Mouse (Mus musculus) lung, adult 2 months (tissue): Measurements from ENCODE around the gene Olfr56. TPM values are rescaled to one million over a fixed set of nuclear protein-coding genes. Genes with fewer than 3 reads are reported as not detected.

Source experiments
- DNase-seq: peaks from one replicate; pipeline ENCODE4 v3.0.0; 2022
- H3K4me1 ChIP-seq: fragments of 200-500 bp; 2 replicates; pipeline ENCODE4 v1.6.1; 2011; ENCODE audit warnings: low read length; ENCODE audit not compliant: control insufficient read depth, insufficient read depth
- H3K4me3 ChIP-seq: fragments of 200-500 bp; replicated peaks from 2 replicates; pipeline ENCODE3; 2011; ENCODE audit warnings: low read depth, mild to moderate bottlenecking, control low read depth, low read length; ENCODE audit errors: extremely low read depth
- CTCF ChIP-seq: fragments of 200-500 bp; IDR thresholded peaks from 2 replicates; pipeline ENCODE4 v1.5.1; 2011; ENCODE audit warnings: mild to moderate bottlenecking, low read length, control low read depth; ENCODE audit not compliant: insufficient read depth
- POLR2A ChIP-seq: fragments of 200-500 bp; IDR thresholded peaks from 2 replicates; pipeline ENCODE4 v1.6.1; 2011; ENCODE audit warnings: low read depth, mild to moderate bottlenecking, control low read depth, low read length, borderline replicate concordance; ENCODE audit errors: extremely low read depth
- WGBS: fragments of 180-500 bp; shearing (Covaris S2); methylation state at CpG from one replicate; pipeline ENCODE4 v1.1.7; 2018; 5-methylcytosine and 5-hydroxymethylcytosine counted together
- polyA plus RNA-seq: library from polyadenylated mRNA; depleted of rRNA; stranded (reverse); fragments of >200 nt; gene quantifications from 2 replicates; pipeline ENCODE4 v1.2.3, GENCODE M21; 2012

Olfr56 gene
- polyA plus RNA-seq, 1 experiment: 0.66 TPM

- no peak for DNase-seq
- H3K4me3 ChIP-seq: no peak overlapping the region
- TF ChIP-seq CTCF: no peak
- no peak for TF ChIP-seq POLR2A
- 79% methylated on average over 1 of the region's 1 CpGs for WGBS
- peaks cover 7% of the 10 kb centered on the region for H3K4me1 ChIP-seq
Measured at GRCm38 (mm10) chr11:49077012-49077411, 98.3 kb downstream of the Olfr56 start.

- Histone ChIP-seq H3K4me1 (peaks cover 12% of the 10 kb centered on the region), H3K4me3 (no peak overlapping the region)
- no peak for TF ChIP-seq POLR2A
- no peak for TF ChIP-seq CTCF
- no peak for DNase-seq
- 82% methylated on average over 3 of the region's 3 CpGs for whole genome bisulfite sequencing
Measured at GRCm38 (mm10) chr11:49078719-49079118, 100.0 kb downstream of the Olfr56 start.

- no peak overlapping the region for H3K4me3 ChIP-seq
- TF ChIP-seq POLR2A (no peak), CTCF (no peak)
- peaks cover 20% of the 10 kb centered on the region for H3K4me1 ChIP-seq
- WGBS: 91% methylated on average over 1 of the region's 1 CpGs
- no peak for DNase-seq
Measured at GRCm38 (mm10) chr11:49080636-49081035, 101.9 kb downstream of the Olfr56 start.

GRCm38 (mm10) chr11:49081356-49081755 is 102.7 kb downstream of the Olfr56 start:
- H3K4me3 ChIP-seq: no peak overlapping the region
- 39% methylated on average over 4 of the region's 4 CpGs for WGBS
- H3K4me1 ChIP-seq: peaks cover 21% of the 10 kb centered on the region
- no peak for TF ChIP-seq CTCF
- TF ChIP-seq POLR2A: no peak
- DNase-seq: no peak

- no peak for TF ChIP-seq POLR2A
- TF ChIP-seq CTCF: no peak
- H3K4me3 ChIP-seq: no peak overlapping the region
- DNase-seq: no peak
- peaks cover 20% of the 10 kb centered on the region for H3K4me1 ChIP-seq
- 72% methylated on average over 3 of the region's 3 CpGs for WGBS
Measured at GRCm38 (mm10) chr11:49081886-49082285, 103.2 kb downstream of the Olfr56 start.

- WGBS: 73% methylated on average over 1 of the region's 1 CpGs
- peaks cover 24% of the 10 kb centered on the region for H3K4me1 ChIP-seq
Measured at GRCm38 (mm10) chr11:49083146-49083545, 104.5 kb downstream of the Olfr56 start.

GRCm38 (mm10) chr11:49083808-49084207 is 105.1 kb downstream of the Olfr56 start:
- Histone ChIP-seq H3K4me3 (no peak overlapping the region), H3K4me1 (peaks cover 24% of the 10 kb centered on the region)
- TF ChIP-seq POLR2A (no peak), CTCF (no peak)
- WGBS: 81% methylated on average over 3 of the region's 3 CpGs
- no peak for DNase-seq

More at GRCm38 (mm10) chr11:49083146-49083545, 104.5 kb downstream of the Olfr56 start:
- TF ChIP-seq POLR2A: no peak
- no peak for TF ChIP-seq CTCF
- no peak overlapping the region for H3K4me3 ChIP-seq
- DNase-seq: no peak

- TF ChIP-seq POLR2A (no peak), CTCF (no peak)
- Histone ChIP-seq H3K4me1 (peaks cover 24% of the 10 kb centered on the region), H3K4me3 (no peak overlapping the region)
- DNase-seq: no peak
- 79% methylated on average over 1 of the region's 1 CpGs for WGBS
Measured at GRCm38 (mm10) chr11:49084385-49084784, 105.7 kb downstream of the Olfr56 start.

- peak; percentile 24; the same call in 1 of the 2 replicates for TF ChIP-seq CTCF
- no peak for TF ChIP-seq POLR2A
- DNase-seq: no peak
- Histone ChIP-seq H3K4me3 (no peak overlapping the region), H3K4me1 (peaks cover 24% of the 10 kb centered on the region)
- 10% methylated on average over 3 of the region's 3 CpGs for WGBS
Measured at GRCm38 (mm10) chr11:49084875-49085274, 106.2 kb downstream of the Olfr56 start.

- Histone ChIP-seq H3K4me3 (peak overlapping the region; percentile 91), H3K4me1 (peaks cover 22% of the 10 kb centered on the region)
- no peak for DNase-seq
- TF ChIP-seq POLR2A (peak; percentile 51; the same call in 1 of the 2 replicates), CTCF (no peak)
- 29% methylated on average over 6 of the region's 6 CpGs for WGBS
Measured at GRCm38 (mm10) chr11:49086858-49087361, 108.2 kb downstream of the Olfr56 start.
